Mouse (Mus musculus): ENCODE data around the gene Rbfox3.
A peak's percentile ranks its signal among the peaks of the same experiment; 100 is the strongest.

The Rbfox3 gene

GRCm38 (mm10) chr11:118767411-118767810, 144.0 kb downstream of the Rbfox3 start:
- no peak for DNase-seq (ENCODE audit: low read depth, low spot score)

- DNase-seq (ENCODE audit: low read depth, low spot score), result peak; percentile 79
These were observed 151.0 kb downstream of the Rbfox3 start for GRCm38 (mm10) chr11:118760296-118760988.

- DNase-seq (ENCODE audit: low read depth, low spot score), result peak; percentile 85
These were observed 152.2 kb downstream of the Rbfox3 start for GRCm38 (mm10) chr11:118759228-118759627.

- peak; percentile 90 for DNase-seq (ENCODE audit: low read depth, low spot score)
These were observed 153.0 kb downstream of the Rbfox3 start for GRCm38 (mm10) chr11:118758277-118758990.

DNA sequence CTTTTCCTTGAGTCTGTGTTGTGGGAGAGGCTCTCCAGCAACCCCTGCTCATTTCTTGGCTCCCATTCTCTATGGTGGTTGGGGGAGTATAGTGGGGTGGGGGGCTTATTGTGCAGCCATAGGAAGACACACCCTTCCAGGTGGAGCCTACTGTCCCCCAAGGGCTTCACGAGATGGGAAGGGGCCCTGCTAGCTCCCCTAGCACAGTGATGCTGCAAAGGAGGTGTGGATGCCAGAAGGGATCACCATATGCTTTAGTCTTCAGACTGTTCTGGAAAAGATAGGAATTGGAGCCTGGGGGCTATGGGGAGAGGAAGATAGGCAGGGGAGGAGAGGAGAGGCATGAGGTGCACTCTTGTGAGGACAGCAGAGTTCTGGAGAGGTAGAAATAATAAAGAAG, 153.9 kb downstream of the Rbfox3 start:
- DNase-seq (ENCODE audit: low read depth, low spot score), result no peak

- peak; percentile 74 for DNase-seq (ENCODE audit: low read depth, low spot score)
These were observed 156.4 kb downstream of the Rbfox3 start for GRCm38 (mm10) chr11:118755003-118755402.

- DNase-seq (ENCODE audit: low read depth, low spot score), result peak; percentile 61
These were observed 156.9 kb downstream of the Rbfox3 start for GRCm38 (mm10) chr11:118754535-118754934.

GRCm38 (mm10) chr11:118751879-118752616, 159.3 kb downstream of the Rbfox3 start:
- no peak for DNase-seq (ENCODE audit: low read depth, low spot score)

- DNase-seq (ENCODE audit: low read depth, low spot score), result peak; percentile 91
These were observed 160.6 kb downstream of the Rbfox3 start for GRCm38 (mm10) chr11:118750745-118751330.

- DNase-seq (ENCODE audit: low read depth, low spot score), result no peak
These were observed 161.9 kb downstream of the Rbfox3 start for GRCm38 (mm10) chr11:118749541-118749940.

DNA sequence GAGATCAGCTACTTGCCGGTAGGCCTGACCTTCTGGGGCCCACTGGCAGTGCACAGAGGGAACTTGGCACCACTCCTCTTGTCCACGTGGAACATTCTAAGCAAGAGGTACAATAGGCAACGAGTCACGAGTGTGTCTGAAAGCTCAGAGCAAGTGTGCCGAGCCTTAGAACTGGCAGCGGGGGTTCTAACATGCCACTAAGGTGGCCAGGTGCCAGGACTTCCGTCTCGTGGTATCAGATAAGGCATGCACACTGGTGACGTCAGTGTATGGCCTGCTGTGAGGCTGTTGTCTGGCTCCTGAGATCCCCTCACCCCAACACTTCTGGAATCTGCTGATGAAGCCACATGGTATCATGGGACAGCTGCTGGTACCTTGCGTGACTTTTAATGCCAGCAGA, 162.8 kb downstream of the Rbfox3 start:
- DNase-seq (ENCODE audit: low read depth, low spot score), result peak; percentile 77

- no peak for DNase-seq (ENCODE audit: low read depth, low spot score)
These were observed 166.1 kb downstream of the Rbfox3 start for GRCm38 (mm10) chr11:118745279-118745678.

DNA sequence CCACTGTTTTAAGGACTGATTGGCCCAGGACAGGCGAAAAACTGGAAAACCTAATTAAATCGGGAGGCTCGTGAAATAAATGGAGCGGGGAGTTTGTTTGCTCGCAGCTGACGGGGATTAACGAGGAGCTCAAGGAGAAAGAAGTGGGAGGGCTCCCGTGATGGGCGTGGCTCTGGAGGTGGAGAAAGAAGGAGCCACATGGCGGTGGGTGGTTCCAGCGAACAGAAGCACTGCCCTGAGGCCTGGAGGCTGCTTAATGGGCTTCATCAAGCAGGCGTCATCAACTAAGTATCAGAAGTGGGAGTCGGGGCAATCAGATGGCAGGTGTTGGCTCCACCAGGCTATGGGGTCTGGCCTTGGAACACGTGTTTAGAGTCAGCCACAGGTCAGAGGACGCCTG, 166.6 kb downstream of the Rbfox3 start:
- peak; percentile 85 for DNase-seq (ENCODE audit: low read depth, low spot score)

DNA sequence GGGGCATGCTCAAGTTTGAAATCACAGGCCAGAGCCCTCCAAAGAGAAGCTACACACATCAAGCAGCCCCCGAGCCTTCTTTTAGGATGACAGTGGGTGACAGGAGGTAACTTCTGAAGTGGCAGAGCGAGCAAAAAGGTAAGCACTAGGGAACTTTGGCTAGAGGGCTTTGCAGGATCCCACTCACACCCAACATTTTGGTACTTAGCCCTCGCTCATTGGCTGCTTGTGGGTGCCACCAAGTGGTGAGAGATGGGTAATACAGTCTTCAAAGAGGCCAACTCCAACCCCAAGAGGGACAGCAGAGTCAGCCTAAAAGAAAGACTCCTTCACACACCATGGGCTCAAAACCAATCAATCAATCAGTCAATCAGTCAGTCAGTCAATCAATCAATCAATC, 168.6 kb downstream of the Rbfox3 start:
- DNase-seq (ENCODE audit: low read depth, low spot score), result peak; percentile 81

DNA sequence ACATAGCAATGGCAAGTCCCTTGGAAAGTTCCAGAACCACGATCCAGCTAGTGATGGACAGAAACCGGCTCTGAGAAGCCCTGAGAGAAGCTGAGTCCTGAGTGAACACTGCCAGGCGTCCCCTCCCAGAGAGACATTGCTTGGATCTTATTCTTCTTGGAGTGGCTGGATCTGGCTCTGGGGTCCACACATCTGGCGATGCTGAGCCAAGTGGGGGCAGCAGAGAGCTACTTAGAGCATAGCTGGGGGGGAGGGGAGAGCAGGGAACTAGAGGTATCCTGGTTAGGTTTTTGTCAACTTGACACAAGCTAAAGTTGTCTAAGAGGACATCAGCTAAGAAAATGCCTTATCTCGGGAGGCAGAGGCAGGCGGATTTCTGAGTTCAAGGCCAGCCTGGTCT, 170.1 kb downstream of the Rbfox3 start:
- peak; percentile 73 for DNase-seq (ENCODE audit: low read depth, low spot score)

- DNase-seq (ENCODE audit: low read depth, low spot score), result peak; percentile 94
These were observed 171.4 kb downstream of the Rbfox3 start for GRCm38 (mm10) chr11:118740001-118740400.

- DNase-seq (ENCODE audit: low read depth, low spot score), result peak; percentile 96
These were observed 172.3 kb downstream of the Rbfox3 start for GRCm38 (mm10) chr11:118738855-118739832.

- no peak for DNase-seq (ENCODE audit: low read depth, low spot score)
These were observed 173.1 kb downstream of the Rbfox3 start for GRCm38 (mm10) chr11:118738323-118738722.

DNA sequence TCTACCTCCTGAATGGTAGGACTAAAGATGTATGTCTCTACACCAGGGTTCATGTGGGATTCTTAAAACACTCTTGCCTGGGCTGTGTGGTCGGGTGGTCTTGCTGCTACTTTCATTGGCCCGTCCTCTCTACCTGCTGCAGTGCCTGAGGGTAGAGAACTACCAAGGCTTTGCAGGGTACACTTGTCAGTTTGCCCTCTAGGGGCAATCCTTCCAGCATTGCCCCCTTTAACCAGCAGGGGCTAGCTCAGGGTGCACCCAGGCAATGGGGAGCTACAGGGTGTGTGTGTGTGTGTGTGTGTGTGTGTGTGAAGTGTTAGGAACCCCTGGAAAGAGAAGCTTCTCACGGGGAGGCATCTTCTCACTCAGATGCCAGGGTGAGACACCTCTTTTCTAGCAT, 173.6 kb downstream of the Rbfox3 start:
- DNase-seq (ENCODE audit: low read depth, low spot score), result no peak

GRCm38 (mm10) chr11:118736993-118737392, 174.4 kb downstream of the Rbfox3 start:
- DNase-seq (ENCODE audit: low read depth, low spot score), result no peak

- DNase-seq (ENCODE audit: low read depth, low spot score), result no peak
These were observed 179.7 kb downstream of the Rbfox3 start for GRCm38 (mm10) chr11:118731655-118732054.
